Mouse (Mus musculus): ENCODE data around the gene Zfp422.

DNA sequence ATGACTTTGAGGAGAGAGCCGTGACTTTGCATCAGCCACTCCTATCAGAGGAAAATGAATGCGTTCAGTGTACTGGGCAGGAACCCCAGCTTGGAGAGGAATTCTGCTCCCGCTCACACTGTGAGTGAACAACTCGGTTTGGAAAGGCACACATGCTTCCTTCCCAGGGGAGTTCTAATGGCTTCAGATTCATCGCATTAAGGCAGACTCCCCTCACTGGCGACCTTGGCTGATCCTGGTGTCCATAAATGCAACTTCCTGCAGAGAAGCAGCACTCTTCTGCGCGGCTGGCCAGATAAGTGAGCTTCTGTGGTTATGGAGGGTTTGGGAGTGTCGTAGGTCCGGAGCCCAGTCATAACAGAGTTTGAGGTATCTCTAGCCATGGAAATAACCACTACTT is 967 bp upstream of the Zfp422 start:
- TF ChIP-seq CTCF (IDR thresholded peaks at IDR 0.05) (no peak), EP300 (IDR thresholded peaks at IDR 0.05) (no peak)

Measured in lung, postnatal 0 days (tissue).